Mouse (Mus musculus) gastrocnemius, adult 2 months (tissue): ENCODE results near the gene Nisch. TPM values are rescaled to one million over a fixed set of nuclear protein-coding genes. Genes with fewer than 3 reads are reported as not detected.
A peak's percentile ranks its signal among the peaks of the same experiment; 100 is the strongest.

Experiments used
- DNase-seq: peaks from one replicate; pipeline ENCODE4 v3.0.0; 2022
- H3K27ac ChIP-seq: fragments of 200-600 bp; 2 replicates; pipeline ENCODE4 v1.8.1; 2022; ENCODE audit warnings: mild to moderate bottlenecking
- H3K4me3 ChIP-seq: fragments of 200-600 bp; 2 replicates; pipeline ENCODE4 v1.8.1; 2022; ENCODE audit warnings: mild to moderate bottlenecking, moderate library complexity
- CTCF ChIP-seq: fragments of 200-600 bp; IDR thresholded peaks from 2 replicates; pipeline ENCODE4 v1.8.1; 2022; ENCODE audit warnings: antibody characterized with exemption, mild to moderate bottlenecking, moderate library complexity
- intact Hi-C: fragments of 180-260 bp; cut with DNase I; formaldehyde crosslinking; loops from one replicate; pipeline ENCODE4 v1.15.1; 2025
- total RNA-seq, 2 experiments: library from RNA; stranded (reverse); gene quantifications; 2 replicates each; pipeline ENCODE4 v1.2.3; 2021

The Nisch gene
- total RNA-seq, 2 experiments from 2014 or later: 60.8 to 70.3 TPM

DNA sequence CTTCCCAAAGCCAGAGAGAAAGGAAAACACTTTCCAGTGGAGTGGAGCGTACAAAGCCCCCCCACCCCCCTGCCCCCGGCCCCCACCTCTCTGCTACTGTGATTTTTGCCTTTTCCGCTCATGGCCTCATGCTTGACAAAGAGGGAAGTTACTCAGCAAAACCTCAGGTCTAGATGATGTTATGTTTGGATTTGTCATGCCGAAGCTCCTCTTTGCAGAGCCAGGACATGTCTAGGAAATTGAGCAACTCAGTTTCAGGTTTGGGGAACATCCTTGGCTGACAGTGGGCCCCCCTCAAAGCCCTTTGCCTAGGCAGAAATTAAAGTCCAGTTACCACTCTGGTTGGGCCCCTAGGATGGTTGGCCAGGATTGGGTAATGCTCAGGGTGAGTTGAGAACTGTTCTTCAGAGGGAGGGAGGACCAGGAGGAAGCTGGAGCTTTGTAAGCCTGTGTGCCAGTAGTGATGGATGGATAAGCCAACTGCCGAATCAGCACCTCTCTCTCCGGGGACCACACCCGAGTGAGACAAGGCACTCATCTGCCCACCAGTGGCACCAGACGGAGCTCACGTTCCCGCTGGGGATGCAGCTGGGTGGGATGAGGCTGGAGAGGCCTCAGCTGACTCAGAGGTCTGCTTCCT is 50.6 kb downstream of the Nisch start:
- peak overlapping the region; percentile 69 for H3K4me3 ChIP-seq
- peak overlapping the region; percentile 76 for H3K27ac ChIP-seq
- no peak for TF ChIP-seq CTCF
- peak; percentile 64 for DNase-seq
- intact Hi-C loops: no loop called here

DNA sequence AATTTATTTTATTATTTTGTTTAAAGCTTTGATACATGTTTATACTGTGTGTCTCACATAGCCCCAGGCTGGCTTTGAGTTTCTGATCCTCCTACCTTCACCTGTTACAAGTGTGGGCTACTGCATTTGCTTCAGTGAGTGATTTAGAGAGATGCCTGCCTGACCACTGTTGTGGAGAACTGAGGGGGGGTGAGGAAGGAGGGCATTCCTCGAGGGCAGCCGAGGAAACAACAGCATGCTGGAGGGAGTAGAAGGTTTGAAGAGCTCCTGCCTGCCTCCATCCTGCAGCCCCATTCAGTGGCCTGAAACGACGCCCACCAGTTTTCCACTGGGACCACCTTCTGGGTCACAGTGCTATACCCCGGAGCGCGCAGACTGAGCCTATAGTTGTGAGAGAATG is 51.3 kb downstream of the Nisch start:
- DNase-seq: no peak
- Histone ChIP-seq H3K27ac (peak overlapping the region; percentile 12; the same call in 1 of the 2 replicates), H3K4me3 (peak overlapping the region; percentile 23; the same call in 1 of the 2 replicates)
- intact Hi-C loops: no loop called here
- no peak for TF ChIP-seq CTCF

DNA sequence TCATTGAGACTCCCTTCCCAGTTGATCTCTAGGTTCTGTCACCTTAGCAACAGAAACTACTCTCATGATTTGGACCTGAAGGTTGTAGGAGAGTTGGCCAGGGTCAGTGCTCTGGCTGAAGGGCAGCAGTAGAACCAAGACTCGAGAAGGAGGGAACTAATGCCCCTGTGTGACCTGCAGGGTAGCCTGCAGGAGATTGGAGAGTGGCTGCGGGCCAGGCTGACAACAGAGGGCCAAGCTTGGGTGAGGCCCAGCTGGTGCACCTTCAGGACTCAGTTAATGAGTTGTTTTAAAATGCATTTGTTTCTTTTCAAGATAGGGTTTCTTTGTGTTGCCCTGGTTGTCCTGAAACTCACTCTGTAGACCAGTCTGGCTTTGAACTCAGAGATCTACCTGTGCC is 51.7 kb downstream of the Nisch start:
- H3K27ac ChIP-seq: no peak overlapping the region; the same call in 1 of the 2 replicates
- intact Hi-C loops: no loop called here

GRCm38 (mm10) chr14:31164067-31164466 is 52.7 kb downstream of the Nisch start:
- no peak overlapping the region for H3K4me3 ChIP-seq
- intact Hi-C loops: no loop called here
- H3K27ac ChIP-seq: no peak overlapping the region
- TF ChIP-seq CTCF: no peak
- DNase-seq: no peak

More for the DNA sequence above, 51.7 kb downstream of the Nisch start:
- H3K4me3 ChIP-seq: no peak overlapping the region
- no peak for TF ChIP-seq CTCF
- DNase-seq: no peak

DNA sequence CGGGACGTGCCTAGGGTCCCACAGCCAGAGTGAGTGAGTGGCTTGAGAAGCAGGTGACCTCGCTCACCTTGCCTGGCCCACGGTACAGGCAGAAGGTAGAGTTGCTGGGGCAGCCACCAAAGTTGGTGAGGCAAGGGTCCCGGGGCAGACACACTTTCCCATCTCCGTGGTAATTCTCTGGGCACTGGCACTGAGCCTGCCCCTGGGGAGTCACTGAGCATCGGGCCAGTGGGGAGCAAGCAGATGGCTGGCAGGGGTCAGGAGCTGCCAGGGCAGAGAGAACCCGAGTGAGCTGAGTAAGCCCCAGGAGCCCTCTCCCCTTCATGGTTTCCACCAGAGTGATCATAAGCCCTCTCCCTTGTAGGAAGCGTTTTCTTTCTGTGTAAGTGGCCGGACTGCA is 55.1 kb downstream of the Nisch start:
- no peak for TF ChIP-seq CTCF
- Histone ChIP-seq H3K27ac (no peak overlapping the region), H3K4me3 (no peak overlapping the region)
- intact Hi-C loops: no loop called here
- no peak for DNase-seq

DNA sequence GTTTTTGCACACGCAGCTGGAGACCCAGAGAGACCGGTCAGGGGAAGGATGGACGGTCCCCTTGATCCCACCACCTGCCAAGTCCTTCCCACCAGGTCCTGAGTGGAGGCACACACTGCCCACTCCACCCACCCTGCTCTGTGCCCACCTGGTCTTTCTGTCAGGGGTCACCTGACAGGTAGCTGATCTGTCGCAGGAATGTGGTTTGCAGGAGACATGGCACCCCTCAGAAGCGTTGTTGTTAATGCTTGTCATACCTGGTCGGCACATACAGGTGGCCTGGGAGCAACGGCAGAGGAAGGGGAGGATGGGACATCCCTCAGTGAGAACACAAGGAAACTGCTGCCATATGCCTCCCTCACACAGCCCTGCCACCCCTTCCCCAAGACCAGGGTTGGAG is 55.6 kb downstream of the Nisch start:
- no peak for TF ChIP-seq CTCF
- no peak for DNase-seq
- no peak overlapping the region for H3K27ac ChIP-seq
- intact Hi-C loops: no loop called here
- no peak overlapping the region for H3K4me3 ChIP-seq

GRCm38 (mm10) chr14:31160196-31161150 is 56.3 kb downstream of the Nisch start:
- DNase-seq: no peak
- Histone ChIP-seq H3K4me3 (no peak overlapping the region), H3K27ac (no peak overlapping the region)
- no peak for TF ChIP-seq CTCF
- intact Hi-C loops: no loop called here

- intact Hi-C loops: no loop called here
- Histone ChIP-seq H3K27ac (no peak overlapping the region), H3K4me3 (no peak overlapping the region)
- no peak for DNase-seq
- TF ChIP-seq CTCF: no peak
Measured at GRCm38 (mm10) chr14:31145694-31146093, 71.1 kb downstream of the Nisch start.

DNA sequence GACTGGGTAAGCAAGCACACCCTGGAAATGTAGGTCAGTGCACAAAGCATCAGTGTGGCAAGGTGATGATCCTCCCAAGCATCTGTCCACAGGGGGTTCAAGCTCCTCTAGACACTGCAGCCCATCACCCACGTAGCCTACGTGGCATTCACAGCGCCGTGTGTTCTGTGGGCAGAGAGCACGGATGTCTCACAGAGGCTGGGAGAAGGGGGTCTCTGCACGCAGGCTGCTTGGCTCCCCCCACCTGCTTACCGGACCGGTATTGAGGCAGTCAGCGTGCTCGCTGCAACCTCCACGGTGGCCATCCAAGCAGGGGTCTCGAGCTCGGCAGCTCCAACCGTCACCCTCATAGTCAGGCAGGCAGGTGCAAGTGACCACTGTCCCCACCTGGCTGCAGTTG is 75.7 kb downstream of the Nisch start:
- intact Hi-C loops: no loop called here
- DNase-seq: peak; percentile 12
- no peak for TF ChIP-seq CTCF
- Histone ChIP-seq H3K27ac (no peak overlapping the region), H3K4me3 (no peak overlapping the region)

DNA sequence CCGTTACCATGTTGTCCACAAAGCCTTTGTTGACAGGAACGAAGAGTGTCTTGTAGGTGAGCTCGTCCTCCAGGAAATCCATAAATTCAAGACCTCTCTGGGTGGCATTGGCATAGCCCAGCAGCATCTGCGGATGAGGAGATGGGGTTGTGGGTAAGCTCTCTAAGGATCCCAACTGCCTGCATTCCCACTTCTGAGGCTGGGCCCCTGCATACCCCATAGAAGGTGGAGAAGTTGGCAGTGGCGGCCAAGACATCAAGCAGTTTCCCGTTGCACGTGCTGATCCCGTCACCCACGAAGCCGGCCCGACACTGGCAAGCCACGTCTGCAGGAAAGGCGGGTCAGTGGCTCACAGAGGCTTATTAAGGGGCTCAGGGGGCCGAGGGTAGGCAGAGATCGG is 76.6 kb downstream of the Nisch start:
- Histone ChIP-seq H3K27ac (no peak overlapping the region), H3K4me3 (no peak overlapping the region)
- peak; percentile 14 for DNase-seq
- no peak for TF ChIP-seq CTCF
- intact Hi-C loops: no loop called here

- Histone ChIP-seq H3K27ac (no peak overlapping the region), H3K4me3 (no peak overlapping the region)
- no peak for TF ChIP-seq CTCF
- intact Hi-C loops: no loop called here
- DNase-seq: peak; percentile 10
Measured at GRCm38 (mm10) chr14:31139666-31140065, 77.1 kb downstream of the Nisch start.

DNA sequence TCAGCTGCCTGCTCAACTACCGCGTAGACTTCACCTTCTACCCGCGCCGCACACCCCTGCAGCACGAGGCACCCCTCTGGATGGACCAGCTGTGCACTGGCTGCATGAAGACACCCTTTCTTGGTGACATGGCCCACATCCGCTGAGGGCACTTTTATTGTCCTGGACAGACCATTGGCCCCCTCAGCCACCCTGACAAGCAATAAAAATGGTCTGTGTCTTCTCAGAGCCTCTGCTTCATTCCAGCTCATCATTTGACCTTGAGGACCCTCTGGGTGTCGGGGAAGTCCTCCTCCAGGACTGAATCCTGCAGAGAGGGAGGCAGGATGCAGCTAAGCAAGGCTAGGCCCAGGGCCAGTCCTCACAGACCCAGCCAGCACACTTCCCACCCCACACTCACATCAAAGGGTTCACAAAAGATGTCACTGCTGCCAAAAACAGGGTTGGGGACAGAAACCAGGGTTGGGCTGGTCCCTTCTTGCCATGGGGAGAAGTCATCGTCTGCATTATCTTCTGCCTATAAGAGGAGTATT is 77.8 kb downstream of the Nisch start:
- TF ChIP-seq CTCF: no peak
- intact Hi-C loops: no loop called here
- peak; percentile 15 for DNase-seq
- Histone ChIP-seq H3K27ac (no peak overlapping the region), H3K4me3 (no peak overlapping the region)
